9 mouse cellular contexts compared by ENCODE assay signal in genomic region chr13:47017259-47017658, GRCm38 (mm10). TPM values are rescaled to one million over a fixed set of nuclear protein-coding genes. Genes with fewer than 3 reads are reported as not detected.
DNase-seq lines count a peak whose midpoint lies in the region; ATAC-seq lines count a peak whose summit lies in the region.
"Had no signal": no experiment of that assay in that cellular context is flagged by ENCODE, and none has a peak within 500 bp of the region (broad histone marks: within the 10 kb centered on the region; RNA-seq: fewer than 3 reads in every experiment).

No protein-coding gene starts in this region.

- no peak overlapping the region for H3K4me3 ChIP-seq in heart, embryonic 10.5 days
- no peak overlapping the region for H3K4me3 ChIP-seq in intestine, embryonic 16.5 days (ENCODE audit: low read length)
- H3K4me3 ChIP-seq: liver, embryonic 15.5 days had no signal

- peaks cover 27% of the 10 kb centered on the region for H3K27me3 ChIP-seq in heart, embryonic 10.5 days (ENCODE audit: insufficient read depth, poor library complexity, severe bottlenecking)
- no peaks in the 10 kb centered on the region for H3K27me3 ChIP-seq in intestine, embryonic 16.5 days (replicated peaks; ENCODE audit: control insufficient read depth, insufficient read depth, low read length)

- H3K4me1 ChIP-seq in heart, embryonic 10.5 days, result peaks cover 12% of the 10 kb centered on the region
- peaks cover 5% of the 10 kb centered on the region; the same call in 1 of the 2 replicates for H3K4me1 ChIP-seq in intestine, embryonic 16.5 days (ENCODE audit: control insufficient read depth, insufficient read depth, low read length)

- DNase-seq in heart, adult 18-20 months, result peak; percentile 51 to 67
- DNase-seq in heart, embryonic 10.5 days (ENCODE audit: low spot score), result no peak
- peak; percentile 86 for DNase-seq in brain, adult 2 months (ENCODE audit: low read depth, low spot score)
- peak; percentile 38 for DNase-seq in forelimb bud, embryonic 11.5 days (ENCODE audit: low read depth, low spot score)
- peak; percentile 72 to 76 for DNase-seq in left cerebral cortex, postnatal 14 days (ENCODE audit: low spot score in 2 of 2)
- peak; percentile 32 for DNase-seq in neural tube, embryonic 10.5 days (ENCODE audit: extremely low spot score, low spot score)
- DNase-seq in thymus, postnatal 0 days (ENCODE audit: low spot score), result peak; percentile 39

- peak; percentile 54; the same call in 1 of the 2 replicates for ATAC-seq in intestine, embryonic 16.5 days

- H3K9ac ChIP-seq in intestine, embryonic 16.5 days (ENCODE audit: low read depth, low read length), result no peak overlapping the region
- H3K9ac ChIP-seq: liver, embryonic 15.5 days had no signal

- H3K27ac ChIP-seq in heart, embryonic 10.5 days, result no peak overlapping the region
- no peak overlapping the region for H3K27ac ChIP-seq in intestine, embryonic 16.5 days (ENCODE audit: low read length)
- H3K27ac ChIP-seq: liver, embryonic 15.5 days had no signal

- WGBS in heart, embryonic 10.5 days, result 37% methylated on average over 5 of the region's 5 CpGs
- 39% methylated on average over 5 of the region's 5 CpGs for WGBS in intestine, embryonic 16.5 days

- H3K4me2 ChIP-seq in intestine, embryonic 16.5 days (ENCODE audit: low read depth, low read length), result no peak overlapping the region
- H3K4me2 ChIP-seq: liver, embryonic 15.5 days had no signal

- intact Hi-C loops in left cerebral cortex, postnatal 14 days (cut with DNase I), result loop anchor here (1.0 to 5.0 kb wide), 2 partner anchors 179 to 290 kb away; partner anchors contain the start of gene Nup153

- H3K36me3 ChIP-seq in heart, embryonic 10.5 days, result no peaks in the 10 kb centered on the region
- no peaks in the 10 kb centered on the region for H3K36me3 ChIP-seq in intestine, embryonic 16.5 days (ENCODE audit: control insufficient read depth, insufficient read depth, low read length)
- H3K36me3 ChIP-seq: liver, embryonic 15.5 days had no signal

- no peaks in the 10 kb centered on the region for H3K9me3 ChIP-seq in heart, embryonic 10.5 days
- H3K9me3 ChIP-seq in intestine, embryonic 16.5 days (ENCODE audit: control insufficient read depth, low read length), result no peaks in the 10 kb centered on the region
- H3K9me3 ChIP-seq: liver, embryonic 15.5 days had no signal

RNA-seq across cellular contexts. Expression of gene Nhlrc1, which starts 2.6 kb away (rescaled TPM):
- total RNA-seq in heart, adult 18-20 months (2021), result 1 to 10 TPM; 6.5 to 7.0 TPM
- 2.9 and 4.3 TPM in 2 replicates for polyA plus RNA-seq in heart, embryonic 10.5 days (2016; fragmentation: Nextera tagmentation; extraction: Ambion mirVana)
- 2.9 and 3.1 TPM in 2 replicates for polyA plus RNA-seq in intestine, embryonic 16.5 days (2015; fragmentation: Nextera tagmentation; extraction: Ambion mirVana)
- total RNA-seq in left cerebral cortex, postnatal 14 days (2021), result 10 to 100 TPM; 13.9 to 15.7 TPM
- polyA plus RNA-seq in thymus, postnatal 0 days (2015; fragmentation: Nextera tagmentation; extraction: Ambion mirVana), result 1.1 and 1.2 TPM in 2 replicates

RNA-seq across cellular contexts. Expression of gene Kdm1b, which starts 26.0 kb away (rescaled TPM):
- 10 to 100 TPM; 10.9 to 12.0 TPM for total RNA-seq in heart, adult 18-20 months (2021)
- 7.9 and 9.2 TPM in 2 replicates for polyA plus RNA-seq in heart, embryonic 10.5 days (2016; fragmentation: Nextera tagmentation; extraction: Ambion mirVana)
- polyA plus RNA-seq in intestine, embryonic 16.5 days (2015; fragmentation: Nextera tagmentation; extraction: Ambion mirVana), result 10.2 and 11.0 TPM in 2 replicates
- total RNA-seq in left cerebral cortex, postnatal 14 days (2021), result 10 to 100 TPM; 10.4 to 12.3 TPM
- 18.6 and 20.0 TPM in 2 replicates for polyA plus RNA-seq in thymus, postnatal 0 days (2015; fragmentation: Nextera tagmentation; extraction: Ambion mirVana)

RNA-seq across cellular contexts. Expression of gene Tpmt, which starts 27.3 kb away (rescaled TPM):
- total RNA-seq in heart, adult 18-20 months (2021), result 1 to 10 TPM; 4.7 TPM
- 16.3 and 21.1 TPM in 2 replicates for polyA plus RNA-seq in heart, embryonic 10.5 days (2016; fragmentation: Nextera tagmentation; extraction: Ambion mirVana)
- polyA plus RNA-seq in intestine, embryonic 16.5 days (2015; fragmentation: Nextera tagmentation; extraction: Ambion mirVana), result 27.6 and 27.9 TPM in 2 replicates
- 10 to 100 TPM in 1 of 2 experiments, 1 to 10 TPM in 1; 7.8 to 10.4 TPM for total RNA-seq in left cerebral cortex, postnatal 14 days (2021)
- 6.9 and 11.0 TPM in 2 replicates for polyA plus RNA-seq in thymus, postnatal 0 days (2015; fragmentation: Nextera tagmentation; extraction: Ambion mirVana)
